Mouse (Mus musculus) kidney, postnatal 10 days (tissue): ENCODE measurements around the gene Foxd1.
A peak's percentile ranks its signal among the peaks of the same experiment; 100 is the strongest.

Experiments used
- DNase-seq: peaks from one replicate; pipeline ENCODE4 v3.0.0; 2021; ENCODE audit warnings: mixed read lengths

Foxd1 gene

DNA sequence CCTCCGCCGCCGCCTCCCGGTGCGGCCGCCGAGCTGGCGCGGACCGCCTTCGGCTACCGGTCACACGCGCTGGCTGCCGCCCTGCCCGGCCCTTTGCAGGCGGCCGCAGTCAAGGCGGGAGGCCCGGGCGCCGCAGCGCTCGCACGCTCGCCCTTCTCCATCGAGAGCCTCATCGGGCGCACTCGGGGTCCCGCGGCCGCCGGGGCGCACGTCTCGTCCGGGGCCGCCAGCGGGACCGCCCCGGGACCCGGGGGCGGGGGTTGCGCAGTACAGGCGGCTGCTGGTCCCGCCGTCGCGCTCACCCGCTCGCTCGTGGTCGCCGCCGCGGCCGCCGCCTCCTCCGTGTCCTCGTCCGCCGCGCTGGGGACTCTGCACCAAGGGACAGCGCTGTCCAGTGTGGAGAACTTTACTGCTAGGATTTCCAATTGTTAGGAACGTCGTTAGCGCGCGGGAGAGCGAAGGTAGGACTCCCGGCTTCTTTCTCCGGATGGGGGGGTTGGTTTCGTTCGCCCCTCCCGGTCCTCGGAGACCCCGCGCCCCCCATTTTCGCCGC is 1.6 kb downstream of the Foxd1 start:
- peak; percentile 63 for DNase-seq

DNA sequence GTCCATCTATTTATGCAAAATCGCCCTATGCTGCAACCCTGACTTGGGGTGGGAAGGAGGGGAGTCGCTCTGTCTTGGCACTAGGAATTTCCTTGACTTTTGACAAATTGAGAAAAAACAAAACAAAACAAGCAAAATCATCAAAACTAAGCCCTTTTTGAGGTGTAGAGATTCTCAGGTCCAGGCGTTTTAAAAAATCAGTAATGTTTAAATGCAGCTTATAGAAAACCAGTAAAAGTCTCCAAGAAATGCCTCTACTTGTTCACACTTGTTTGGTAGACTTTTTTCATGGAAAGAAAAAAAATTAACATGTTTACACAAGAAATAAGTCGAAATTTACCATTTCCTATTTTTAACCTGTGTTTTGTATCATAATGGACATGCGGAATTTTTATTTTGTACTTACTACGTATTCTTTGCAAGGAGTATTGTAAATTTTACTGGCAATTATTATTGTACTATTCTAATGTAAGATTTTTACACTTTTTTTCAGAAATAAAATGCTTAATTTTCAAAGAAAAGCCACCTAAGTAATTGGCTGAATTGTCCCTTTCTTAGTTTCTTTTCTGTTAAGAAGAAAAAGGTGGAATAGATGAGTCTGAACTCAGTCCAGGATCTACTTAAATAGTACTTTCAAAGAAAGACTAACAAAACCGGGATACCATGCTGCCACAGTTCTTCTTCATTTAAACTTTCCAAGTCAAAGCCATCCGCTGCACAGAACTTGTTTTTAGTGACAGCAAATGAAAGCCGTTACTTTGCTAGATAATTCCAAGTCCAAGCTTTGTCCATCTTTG is 2.3 kb downstream of the Foxd1 start:
- DNase-seq: no peak

DNA sequence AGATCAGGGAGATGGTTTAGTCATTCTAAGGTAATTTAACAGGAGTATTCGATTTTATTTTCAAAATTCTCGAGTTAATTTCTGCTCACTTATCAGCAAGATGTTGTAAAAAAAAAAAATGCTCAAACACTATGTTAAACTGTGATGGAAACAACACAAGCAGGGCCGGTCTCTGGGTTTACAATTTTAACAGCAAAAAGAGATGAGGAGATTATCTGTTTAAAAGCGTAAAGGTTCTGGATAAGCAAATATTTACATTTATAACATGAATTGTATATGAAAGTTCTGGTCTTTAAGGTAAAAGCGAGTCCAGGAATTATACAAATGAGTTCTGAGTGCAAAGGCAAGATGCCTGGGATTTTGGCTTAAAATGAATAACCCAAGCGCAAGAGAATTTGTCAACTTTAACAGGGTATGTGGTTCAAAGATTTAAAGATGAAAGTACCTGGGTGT is 3.0 kb downstream of the Foxd1 start:
- no peak for DNase-seq

DNA sequence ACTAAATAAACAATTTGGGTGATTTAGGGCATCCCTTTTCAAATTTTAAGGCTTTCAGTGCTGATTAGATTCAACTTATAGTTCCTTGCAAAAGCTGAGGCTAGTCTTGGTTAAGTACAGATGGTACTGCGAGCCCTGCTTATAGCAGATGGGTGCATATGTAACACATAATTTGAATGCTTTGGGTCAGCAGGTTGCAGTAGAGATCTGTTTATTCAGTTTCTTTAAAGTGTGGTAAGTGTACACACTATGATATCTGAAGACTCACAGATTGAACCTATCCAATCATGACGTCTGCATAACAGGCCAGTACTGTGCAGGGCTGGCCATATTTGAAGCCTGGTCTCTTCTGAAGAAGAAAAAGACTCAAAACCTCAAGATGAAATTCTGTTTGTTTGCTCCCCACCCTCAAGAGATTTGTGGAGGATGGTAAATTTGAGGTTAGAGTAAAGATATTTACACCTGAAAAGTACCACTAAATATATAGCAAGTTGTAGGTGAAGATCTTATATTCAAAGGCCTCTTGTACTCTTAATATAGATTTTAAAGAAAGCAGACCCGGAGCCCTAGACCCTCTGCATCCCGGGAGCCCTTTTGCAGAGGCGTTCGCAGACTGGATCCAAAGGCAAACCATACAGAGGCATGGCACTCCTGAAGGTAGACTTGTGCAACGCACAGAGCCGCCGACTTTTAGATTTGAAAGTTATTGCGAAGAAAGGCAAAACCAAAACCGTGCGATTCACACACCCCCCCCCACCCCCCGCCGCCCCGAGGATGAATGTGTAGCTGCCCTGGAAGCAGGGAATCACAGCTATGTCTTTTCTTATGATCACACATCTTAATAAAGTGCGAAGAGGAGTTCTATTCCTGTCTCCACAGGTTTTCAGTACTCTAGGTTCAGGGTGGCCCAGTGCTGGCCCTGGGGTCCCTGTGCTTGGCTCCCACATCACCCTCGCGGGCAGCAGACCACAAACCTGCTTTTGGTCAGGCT is 3.7 kb downstream of the Foxd1 start:
- DNase-seq: no peak

DNA sequence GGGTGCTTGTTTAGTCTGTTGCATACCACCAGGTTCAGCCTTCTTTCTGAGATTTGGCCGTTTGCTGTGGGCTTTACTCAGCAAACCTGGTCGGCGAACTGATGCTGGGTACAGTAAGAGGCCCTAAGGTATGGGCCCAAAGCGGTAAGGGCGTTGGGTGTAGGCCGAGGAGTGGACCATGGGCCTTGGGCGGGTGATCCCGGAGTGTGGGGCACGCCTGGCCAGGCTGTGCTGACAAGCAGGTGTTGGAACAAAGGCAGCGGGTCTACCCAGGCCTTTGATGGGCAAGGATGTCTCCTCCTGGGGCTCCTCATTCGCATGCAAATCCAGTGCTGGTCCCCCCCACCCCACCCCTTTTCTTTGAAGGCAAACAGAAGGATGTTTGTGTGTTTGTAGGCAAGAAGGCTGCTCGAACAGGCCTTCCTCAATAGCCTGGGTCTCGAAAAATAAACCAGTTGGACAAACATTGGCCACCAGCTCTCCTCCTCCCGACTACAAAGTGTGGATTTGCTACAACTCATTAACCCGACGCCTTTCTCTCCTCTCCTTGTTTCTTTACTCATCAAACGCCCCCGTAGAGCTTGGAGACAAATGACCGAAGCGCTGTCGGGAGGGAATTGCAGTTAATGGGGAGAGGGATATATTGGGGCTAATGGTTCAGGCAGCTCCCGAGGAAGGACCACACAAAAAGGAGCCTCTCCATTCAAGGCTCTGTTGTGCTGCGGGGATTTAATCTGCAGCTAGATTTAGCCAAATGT is 4.6 kb downstream of the Foxd1 start:
- DNase-seq: no peak

DNA sequence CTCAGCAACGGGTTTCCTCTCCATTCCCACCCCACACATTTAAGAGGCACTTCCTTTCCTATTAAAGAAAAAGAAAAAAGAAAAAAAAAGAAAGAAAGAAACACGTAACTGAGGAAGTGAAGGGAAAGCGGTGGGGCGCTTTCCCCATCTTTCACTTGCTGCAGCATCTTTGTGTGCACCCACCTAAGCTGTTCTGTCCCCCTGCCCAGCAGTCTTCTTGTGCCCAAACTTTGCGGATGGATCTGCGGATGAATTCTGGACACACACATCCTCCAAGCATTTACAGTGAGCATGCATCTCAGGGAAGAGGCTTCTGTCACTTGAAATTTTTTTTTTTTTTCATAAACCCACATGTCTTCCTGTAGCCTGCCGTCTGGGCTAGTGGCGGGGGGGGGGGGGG is 5.3 kb downstream of the Foxd1 start:
- DNase-seq: no peak

DNA sequence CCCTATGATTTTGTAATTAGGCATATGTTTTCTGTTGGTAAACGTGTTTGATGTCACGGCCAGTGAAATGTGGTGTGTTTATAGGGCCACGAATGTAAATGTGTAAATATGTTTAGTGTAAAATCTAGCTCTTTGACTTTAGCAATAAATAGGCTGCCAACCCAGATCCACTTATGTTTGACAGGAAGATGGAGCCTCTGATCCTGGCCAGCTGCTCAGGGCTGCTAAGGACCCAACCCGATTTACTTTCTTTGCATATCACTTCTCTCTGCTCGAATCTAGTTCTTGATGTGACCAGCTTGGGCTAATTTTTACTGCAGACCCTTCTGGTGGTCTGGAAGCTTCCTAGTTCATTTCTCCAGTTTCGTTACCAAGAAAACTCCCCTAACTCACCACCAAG is 6.3 kb downstream of the Foxd1 start:
- DNase-seq: no peak

DNA sequence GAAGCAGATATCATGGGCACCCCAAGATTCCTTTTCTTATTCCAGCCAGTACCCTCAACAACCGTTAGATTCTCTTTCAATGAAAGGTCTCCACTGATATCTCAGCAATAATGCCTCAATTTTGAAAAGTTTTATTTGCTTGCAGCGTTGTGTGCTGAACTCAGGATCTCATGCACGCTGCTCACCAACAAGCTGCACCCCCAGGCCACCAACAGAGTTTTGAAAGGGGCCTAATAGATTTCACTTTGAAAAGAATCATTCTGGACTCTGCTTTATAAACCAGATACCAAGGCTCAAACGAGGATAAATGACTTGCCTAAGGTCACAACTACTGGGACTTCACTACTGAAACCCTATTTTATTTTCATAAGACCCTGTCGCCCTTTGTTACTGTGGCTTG is 7.1 kb downstream of the Foxd1 start:
- no peak for DNase-seq

DNA sequence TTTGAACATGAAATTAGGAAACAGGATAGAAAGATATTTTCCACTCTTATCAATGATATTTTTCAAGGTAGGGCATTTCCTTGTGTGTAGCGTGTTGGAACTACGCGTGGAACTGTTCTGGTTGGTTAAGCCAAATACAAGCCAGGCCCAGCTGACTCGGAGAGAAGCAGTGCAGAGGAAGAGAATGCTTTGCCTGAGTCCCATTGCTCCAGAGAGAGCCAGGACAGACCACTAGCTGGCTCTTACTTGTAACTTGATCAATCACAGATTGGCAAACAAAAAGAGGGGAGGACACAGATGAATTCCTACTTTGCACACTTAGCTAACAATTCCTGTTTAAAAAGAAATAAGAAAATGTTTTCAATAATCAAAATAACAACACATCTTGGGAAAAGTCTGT is 9.0 kb downstream of the Foxd1 start:
- DNase-seq: no peak

DNA sequence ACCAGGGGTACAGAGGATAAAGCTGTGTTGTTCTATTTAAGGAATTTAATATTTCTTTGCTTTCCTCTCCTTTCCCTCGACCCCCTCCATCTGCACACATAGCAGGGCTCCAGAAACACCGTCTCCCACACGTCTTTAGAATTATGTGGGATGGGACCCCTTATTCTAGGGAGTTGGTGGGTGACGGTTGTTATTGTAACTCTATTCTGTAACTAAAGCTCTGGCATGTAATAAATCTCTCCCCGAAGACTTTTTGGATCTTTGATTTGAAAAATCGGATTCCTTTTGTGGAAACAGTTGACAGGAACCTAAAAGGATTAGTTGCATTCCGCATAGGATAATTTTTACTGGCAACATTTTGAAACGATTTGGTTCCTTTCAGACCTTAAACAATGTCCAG is 11.0 kb downstream of the Foxd1 start:
- no peak for DNase-seq

DNA sequence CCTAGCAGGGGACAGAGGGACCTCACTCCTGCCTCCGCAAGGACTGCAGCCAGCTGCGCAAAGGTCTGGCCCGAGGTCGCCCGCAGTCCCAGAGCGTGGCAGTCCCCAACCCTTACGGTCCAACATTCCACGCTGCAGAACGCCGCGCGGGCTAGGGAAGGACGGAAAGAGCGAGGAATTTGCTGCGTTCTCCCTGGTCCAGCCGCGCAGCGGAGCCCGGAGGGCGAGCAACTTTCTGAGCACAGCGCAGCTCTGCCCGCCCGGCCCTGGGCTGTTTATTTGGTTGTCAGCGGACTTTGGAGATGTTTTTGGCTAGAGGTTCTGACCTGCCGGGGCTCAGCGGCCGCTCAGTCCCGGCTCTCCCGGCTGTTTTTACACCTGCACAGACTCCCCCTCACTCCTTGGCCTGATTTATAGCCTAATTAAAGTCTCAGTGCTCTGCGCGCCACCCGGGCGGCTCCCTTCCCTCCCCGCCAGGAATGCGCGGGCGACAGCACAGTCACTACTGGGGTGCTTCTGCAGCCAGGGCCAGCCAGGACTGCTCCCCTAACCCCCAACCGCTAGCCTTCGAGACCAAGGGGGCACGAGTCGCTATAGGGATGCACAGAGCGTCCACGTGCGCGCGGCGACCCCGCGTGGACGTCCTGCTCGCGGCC is 11.9 kb downstream of the Foxd1 start:
- peak; percentile 58 for DNase-seq

DNA sequence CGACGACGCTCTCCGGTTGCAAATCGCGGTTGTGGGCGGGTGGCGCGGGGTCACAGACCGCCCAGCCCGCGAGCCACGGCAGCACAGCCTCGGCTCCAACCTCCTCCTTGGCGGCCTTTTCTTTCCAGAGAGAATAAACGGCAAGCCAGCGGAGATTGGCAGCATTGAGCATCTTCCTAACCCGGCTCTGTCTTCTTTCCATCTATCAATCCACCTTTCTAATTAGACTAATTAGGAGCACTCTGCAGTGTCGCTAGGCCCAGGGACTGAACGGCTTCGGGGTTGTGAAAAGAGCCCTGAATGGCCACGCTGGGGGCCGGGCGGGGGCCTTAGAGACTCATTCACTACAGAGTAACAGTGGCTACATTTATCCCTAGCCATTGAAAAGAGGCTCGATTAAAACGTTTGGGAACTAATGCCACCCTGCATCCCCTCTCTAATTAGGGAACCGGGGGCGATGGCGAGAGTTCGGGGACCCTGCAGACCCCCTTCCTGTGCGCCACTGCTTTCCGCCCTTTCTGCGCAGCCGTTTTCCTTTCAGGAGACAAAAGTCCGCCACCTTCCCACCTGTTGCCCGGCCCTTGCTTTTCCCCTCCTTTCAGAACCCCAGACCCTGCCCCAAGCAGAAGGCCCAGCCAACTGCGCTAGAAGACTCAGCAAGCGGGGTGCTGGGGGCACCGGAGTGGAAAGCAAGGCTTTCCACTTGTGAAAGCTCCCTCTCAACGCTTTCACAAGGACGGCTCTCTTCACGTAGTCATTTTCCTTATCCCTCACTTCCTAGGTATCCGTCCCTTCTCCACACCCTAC is 12.6 kb downstream of the Foxd1 start:
- peak; percentile 21 for DNase-seq

DNA sequence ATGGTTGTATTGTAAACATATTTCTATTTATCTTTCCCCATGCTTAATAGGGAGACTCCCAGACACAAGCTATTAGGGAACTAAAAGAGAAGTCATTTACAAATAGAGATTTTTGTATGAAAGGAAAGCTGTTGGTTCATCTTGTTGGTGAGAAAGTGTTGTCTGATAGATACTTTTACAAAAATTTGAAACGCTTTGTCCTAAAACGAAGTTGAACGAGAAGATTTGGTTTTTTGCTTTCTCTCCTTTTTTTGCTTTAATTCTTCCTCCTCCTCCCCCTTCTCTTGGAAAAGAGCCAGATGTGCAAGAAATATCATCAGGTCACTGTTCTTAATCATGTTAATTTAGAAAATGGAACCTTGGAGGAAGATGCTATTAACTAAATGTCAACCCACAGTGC is 13.6 kb downstream of the Foxd1 start:
- no peak for DNase-seq

DNA sequence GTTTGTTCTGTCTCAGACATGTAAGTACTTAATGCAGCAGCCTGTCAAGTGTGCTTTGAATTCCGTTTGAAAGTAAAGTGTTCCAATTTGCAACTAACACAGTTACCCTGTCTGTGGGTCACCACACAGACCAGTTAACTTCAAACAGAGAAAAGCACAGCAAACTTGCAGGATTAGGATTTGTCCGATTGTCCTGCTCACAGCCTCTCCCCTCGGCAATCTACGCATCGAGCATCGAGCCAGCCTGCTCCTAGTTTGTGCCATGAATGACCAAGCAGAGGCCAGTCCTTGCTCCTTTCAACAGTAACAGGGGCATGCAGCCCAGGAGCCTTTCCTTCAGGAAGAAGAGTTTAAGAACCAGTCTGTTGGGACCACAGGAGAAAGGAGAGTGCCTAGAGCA is 15.0 kb downstream of the Foxd1 start:
- no peak for DNase-seq

DNA sequence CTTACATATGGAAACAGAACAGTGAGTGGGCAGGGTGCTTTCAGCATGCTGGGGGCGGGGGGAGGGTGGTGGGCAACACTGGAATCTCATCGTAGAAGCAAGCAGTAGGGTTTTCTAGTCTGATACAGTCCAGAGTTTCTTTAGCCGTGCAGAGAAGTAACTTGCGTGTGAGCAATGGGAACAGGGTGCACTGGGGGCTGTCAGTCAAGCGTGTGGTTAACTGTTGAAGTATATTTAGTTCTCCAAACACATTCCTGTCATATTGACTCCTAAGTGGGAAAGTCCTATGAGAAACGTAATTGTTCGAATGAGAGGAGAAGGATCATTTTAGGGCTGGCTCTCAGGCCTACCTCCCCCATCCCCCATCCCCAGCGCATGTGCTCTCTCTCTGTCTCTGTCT is 20.5 kb downstream of the Foxd1 start:
- no peak for DNase-seq

DNA sequence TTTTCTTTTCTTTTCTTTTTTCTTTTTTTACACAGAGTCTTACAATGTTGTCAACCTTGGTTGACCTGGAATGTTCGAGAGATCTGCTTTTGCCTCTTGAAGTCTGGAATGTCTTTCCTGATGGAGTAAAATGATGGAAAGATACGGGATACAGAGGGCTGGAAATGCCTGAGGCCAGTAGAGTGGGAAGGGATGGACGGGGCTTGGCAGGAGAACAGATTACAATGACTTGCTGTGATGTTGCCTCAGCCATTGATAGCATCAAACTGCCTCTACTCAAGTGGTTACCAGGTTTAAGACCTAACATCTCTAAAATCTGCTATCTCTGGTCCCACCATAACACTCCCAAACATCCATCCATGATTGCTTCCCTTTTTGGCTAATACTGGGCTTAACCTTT is 20.9 kb downstream of the Foxd1 start:
- DNase-seq: no peak

DNA sequence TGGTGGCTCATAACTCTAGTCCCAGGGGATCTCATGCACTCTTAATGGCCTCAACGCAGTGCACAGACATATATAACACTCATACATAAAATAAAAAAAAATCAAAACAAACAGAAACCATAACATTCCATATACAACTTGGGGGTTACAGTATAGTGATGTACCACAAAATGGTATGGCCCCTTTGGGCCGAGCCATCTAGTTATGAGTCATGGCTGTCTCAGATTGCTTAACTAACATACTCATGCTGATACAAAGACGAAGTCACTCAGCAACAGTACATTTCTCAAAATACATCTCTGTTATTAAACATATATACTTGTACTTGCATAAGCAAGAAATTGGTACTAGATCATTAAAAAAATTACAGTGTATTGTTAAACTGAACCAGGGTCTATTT is 23.7 kb downstream of the Foxd1 start:
- DNase-seq: no peak

DNA sequence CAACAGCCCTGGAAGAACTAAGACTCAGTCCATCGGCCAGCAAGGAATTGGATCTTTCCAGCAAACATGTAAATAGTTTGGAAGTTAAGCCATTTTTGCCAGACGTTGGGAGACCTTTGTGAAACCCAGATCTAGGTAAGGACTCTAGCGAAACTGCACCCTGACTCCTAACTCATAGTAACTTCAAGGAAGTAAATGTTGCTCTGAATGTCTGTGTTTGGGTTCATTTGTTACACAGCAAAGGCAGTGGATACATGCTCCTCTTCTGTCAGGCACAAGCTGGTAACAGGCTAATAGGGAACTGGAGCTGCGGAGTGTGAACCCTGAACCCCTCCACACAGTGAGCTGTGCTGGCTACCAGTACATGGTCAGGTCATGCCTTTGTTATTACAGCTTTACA is 28.7 kb downstream of the Foxd1 start:
- DNase-seq: no peak

DNA sequence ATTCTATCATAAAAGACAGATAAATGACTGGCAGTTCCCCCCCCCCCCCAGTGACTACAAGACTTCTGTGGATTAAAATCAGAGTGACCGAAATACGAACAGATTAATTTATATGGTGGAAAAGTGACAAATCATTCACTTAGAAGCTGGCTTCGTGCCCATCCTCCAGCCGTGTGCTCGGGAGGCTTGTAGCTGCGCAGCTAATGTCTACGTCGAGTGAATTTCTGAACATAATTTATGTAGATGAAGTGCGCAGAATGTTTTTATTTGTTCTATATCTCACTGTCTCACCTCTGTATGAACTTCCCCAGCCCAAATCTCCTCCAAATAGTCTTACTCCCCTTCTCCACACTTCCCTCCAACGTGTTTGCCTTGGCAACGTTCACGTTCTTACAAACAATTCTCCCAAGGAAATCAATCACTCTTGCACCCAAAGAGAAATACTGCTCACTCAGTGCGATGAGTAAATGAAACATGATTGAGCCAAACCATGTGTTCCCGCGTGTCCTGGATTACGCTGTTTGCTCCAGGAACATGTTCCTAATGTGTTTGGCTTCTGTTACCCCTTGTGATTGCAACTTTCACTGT is 30.0 kb downstream of the Foxd1 start:
- no peak for DNase-seq

DNA sequence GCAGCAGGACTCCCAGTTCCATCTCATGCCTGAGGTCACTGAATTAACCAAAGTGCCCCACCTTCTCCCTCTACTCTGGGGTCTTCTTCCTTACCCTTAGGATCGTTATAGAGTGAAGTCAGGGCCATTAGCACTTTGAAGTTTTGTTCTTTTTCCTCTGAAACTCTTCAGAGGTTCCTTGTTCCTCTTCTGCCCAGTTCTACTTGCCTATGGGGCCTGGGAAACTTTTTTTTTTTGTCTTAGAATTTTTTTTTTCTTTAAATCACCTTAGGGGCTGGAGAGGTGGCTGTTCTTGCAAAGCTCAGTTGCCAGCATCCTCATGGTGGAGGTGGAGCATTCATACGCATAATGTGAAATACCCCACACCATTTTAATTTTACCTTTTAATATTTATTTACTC is 31.8 kb downstream of the Foxd1 start:
- no peak for DNase-seq

DNA sequence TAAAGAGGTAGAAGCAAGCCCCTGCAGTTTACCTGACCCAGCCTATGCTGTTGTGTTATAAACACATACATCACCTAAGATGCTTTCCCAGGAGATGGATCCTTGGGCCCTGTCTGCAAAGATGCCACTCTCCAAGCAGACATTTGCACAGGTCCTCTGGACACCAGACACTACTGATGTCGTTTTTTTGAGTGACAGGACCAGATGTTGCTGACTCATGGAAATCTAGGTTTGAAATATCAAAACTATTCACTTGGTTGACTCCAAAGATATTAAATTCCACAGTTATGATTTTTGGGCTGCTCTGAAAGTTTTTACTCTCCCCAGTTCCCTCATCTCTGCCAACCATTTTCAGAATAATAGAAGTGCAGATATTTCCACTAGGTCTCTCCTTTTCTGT is 35.0 kb downstream of the Foxd1 start:
- no peak for DNase-seq
